Mouse (Mus musculus): ENCODE results near the gene Trak2.
"Not testable (repeated sequence)": the region's sequence is repeated elsewhere in the genome, so short reads cannot be mapped to it uniquely, and the experiment has no call there.

Trak2 gene

GRCm38 (mm10) chr1:58973366-58974221, at the start of gene Trak2, which contains the start of gene Stradb:
Gene Trak2 (minus strand): TSS chr1:58973430.
Gene Stradb (plus strand): TSS chr1:58973522.
- DNase-seq (ENCODE audit: low read depth, low spot score) = peak; percentile 97

DNA sequence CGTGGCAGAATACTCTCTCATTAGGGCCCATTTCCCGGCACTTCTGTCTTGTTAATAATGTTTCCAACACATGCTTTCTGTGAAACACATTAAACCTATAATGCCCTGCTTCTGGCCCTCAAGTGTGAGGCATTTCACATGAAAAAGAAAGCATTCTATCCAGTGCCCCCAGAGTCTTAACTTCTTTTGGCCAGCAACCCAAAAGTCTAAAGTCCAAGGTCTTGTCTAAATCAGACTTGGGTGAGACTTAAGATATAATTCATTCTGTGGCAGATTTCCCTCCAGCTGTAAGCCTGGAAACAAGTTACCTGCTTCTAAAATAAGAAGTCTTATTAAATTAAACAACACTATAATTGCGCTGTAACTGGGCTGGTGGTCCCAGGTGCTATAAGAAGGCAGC, 48.3 kb upstream of the Trak2 start:
- no peak for DNase-seq (ENCODE audit: low read depth, low spot score)

DNA sequence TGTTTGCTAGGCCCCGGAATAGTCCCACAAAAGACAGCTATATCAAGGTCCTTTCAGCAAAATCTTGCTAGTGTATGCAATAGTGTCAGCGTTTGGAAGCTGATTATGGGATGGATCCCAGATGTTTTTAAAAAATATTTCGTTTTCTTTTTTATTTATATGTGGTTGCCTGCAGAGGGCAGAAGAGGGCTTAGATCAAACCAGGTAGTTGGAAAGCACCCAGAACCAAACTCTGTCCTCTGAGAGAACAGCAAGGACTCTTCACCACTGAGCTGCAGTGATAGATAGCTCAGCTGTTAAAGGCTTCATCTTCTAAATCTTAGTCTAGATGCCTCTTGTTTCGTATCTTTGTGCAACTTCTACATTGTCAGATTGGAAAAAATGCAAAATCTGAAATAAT, 36.0 kb upstream of the Trak2 start:
- peak; percentile 6 for DNase-seq (ENCODE audit: low read depth, low spot score)

- no peak for DNase-seq (ENCODE audit: low read depth, low spot score)
Measured at GRCm38 (mm10) chr1:58995313-58995712, 22.1 kb upstream of the Trak2 start.

DNA sequence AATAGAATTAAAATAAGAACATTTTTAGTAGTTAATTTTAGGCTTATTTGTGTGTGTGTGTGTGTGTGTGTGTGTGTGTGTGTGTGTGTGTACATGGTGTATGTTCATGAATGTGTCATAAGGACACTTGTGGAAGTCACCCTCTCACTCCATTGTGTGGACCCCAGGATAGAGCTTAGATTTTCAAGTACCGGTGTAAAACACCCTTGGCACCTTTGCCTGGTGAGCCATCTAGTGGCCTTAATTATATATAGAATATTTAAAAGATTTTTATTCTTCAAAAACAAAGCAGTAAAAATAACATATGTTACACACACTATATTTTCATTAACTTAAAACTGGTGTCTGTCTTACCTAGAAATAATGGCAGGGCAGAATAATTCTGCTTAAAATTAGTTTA, 20.5 kb upstream of the Trak2 start:
- DNase-seq (ENCODE audit: low read depth, low spot score) = peak; percentile 6

- DNase-seq (ENCODE audit: low read depth, low spot score) = no peak
Measured at GRCm38 (mm10) chr1:58993144-58993543, 19.9 kb upstream of the Trak2 start.

DNA sequence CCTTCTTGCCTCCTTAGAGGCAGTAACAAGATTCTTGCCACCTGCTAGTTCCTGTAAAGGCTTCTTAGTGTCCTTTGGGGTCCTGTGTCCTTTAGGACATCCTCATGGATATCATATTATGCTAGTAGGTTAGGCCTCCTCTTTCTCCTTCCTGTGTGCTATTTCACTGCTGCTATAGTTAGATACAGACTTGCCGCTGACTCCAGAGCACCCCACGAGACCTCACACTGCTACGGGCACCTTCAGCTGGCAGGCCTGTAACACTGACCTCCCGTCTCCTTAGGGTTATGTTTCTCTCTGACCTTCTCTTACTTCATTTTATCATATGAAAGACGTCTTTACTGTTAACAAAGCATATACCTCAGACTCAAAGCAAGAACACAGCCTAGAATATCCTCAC, 11.4 kb upstream of the Trak2 start:
- DNase-seq (ENCODE audit: low read depth, low spot score) = no peak

DNA sequence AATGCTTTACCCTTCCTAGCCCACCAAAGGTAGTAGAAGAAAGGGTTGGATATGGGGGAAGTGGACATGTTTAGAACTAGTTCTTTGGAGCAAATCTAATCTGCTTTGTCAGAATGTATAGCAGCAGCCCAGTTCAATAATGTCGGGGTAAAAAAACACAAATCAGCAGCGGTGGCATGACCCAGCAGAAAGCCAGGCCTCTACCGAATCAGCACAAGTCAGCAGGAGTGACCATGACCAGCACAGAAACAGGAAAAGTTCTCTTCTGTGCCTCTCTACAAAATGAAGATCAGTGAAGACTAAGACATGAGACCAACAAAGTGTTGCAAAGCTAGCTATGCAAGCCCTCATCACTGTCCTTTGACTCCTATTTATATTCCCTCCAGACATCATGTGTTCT, 9.0 kb upstream of the Trak2 start:
- no peak for DNase-seq (ENCODE audit: low read depth, low spot score)

DNA sequence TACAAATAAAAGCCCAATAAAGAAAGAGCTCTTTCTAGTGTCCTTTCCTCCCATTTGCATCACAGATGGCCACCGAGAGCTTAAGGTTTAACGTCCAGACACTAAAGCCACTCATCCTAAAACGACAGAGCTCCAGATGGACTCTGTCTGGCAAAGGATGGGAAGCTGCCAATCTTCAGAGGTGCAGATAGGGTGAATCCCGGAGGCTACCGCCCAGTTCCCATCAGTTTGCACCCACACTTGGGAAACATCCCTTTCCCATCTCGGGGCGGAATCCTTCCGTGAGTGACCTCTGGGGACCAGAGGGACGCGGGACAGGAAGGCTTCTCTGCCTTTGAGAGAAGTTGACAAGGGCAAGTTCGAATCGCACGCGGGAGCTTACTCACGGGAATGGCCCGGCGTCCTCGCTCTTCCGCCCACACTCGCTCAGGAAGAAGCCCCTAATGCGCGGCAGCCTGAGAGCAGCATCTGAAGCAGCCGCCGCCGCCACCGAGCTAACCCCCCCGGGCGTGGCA, 322 bp downstream of the Trak2 start:
- no peak for DNase-seq (ENCODE audit: low read depth, low spot score)

- DNase-seq (ENCODE audit: low read depth, low spot score) = no peak
Measured at GRCm38 (mm10) chr1:58971097-58971496, 2.1 kb downstream of the Trak2 start.

DNA sequence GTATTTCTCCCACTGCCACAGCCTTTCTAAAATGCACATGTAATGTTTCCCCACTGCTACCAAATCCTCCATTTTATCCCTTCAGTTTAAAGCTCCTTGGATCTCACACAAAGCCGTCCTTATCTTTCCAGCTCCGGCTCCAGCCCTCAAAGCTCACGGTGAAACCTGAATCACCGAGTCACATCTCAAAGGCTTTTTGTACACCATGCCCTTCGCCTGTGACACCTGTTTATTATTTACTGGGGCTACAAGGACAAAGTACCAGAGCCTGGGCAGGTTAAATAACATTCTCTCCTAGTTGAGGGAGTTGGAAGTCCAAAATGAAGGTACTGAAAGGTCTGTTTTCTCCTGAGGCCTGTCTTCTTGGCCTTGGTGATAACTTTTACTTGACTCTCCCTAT, 3.2 kb downstream of the Trak2 start:
- DNase-seq (ENCODE audit: low read depth, low spot score) = no peak

DNA sequence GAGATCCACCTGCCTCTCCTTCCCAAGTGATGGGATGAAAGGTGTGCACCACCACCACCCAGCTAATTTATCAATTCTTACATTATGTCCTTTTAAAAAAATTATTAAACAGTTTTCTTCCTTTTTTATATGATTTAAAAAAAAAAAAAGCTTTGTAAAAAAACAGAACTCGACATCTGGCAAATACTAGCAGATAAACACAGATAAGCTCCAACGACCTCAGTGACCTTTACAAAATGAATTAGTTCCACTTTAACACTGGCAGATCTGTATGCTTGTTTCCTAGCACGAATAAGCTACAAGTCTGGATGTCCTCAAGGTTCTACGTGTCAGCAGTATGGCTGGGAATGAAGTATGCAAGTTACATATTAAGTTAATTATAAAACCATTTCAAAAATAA, 5.7 kb downstream of the Trak2 start:
- DNase-seq (ENCODE audit: low read depth, low spot score) = no peak

- no peak for DNase-seq (ENCODE audit: low read depth, low spot score)
Measured at GRCm38 (mm10) chr1:58962865-58963264, 10.4 kb downstream of the Trak2 start.

GRCm38 (mm10) chr1:58962418-58962817, 10.8 kb downstream of the Trak2 start:
- no peak for DNase-seq (ENCODE audit: low read depth, low spot score)

GRCm38 (mm10) chr1:58961152-58961893, 11.9 kb downstream of the Trak2 start:
- peak; percentile 77 for DNase-seq (ENCODE audit: low read depth, low spot score)

DNA sequence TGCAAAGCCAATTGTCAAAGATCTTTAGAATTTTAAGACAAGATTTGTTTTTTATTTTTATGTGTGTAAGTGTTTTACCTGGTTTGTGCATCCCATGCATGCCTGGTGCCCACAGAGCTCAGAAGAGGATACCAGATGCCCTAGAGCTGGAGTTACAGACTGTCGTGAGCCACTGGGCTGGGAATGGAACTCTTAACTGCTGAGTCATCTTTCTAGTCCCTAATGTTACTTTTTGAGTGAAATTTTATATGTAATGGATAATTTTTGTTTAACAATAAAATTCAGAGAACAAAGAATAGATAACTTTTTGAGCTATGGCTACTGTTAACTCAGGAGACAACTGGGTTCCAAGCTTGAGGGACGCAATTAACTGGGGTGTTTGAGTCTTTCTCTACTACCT, 13.5 kb downstream of the Trak2 start:
- DNase-seq (ENCODE audit: low read depth, low spot score) = no peak

DNA sequence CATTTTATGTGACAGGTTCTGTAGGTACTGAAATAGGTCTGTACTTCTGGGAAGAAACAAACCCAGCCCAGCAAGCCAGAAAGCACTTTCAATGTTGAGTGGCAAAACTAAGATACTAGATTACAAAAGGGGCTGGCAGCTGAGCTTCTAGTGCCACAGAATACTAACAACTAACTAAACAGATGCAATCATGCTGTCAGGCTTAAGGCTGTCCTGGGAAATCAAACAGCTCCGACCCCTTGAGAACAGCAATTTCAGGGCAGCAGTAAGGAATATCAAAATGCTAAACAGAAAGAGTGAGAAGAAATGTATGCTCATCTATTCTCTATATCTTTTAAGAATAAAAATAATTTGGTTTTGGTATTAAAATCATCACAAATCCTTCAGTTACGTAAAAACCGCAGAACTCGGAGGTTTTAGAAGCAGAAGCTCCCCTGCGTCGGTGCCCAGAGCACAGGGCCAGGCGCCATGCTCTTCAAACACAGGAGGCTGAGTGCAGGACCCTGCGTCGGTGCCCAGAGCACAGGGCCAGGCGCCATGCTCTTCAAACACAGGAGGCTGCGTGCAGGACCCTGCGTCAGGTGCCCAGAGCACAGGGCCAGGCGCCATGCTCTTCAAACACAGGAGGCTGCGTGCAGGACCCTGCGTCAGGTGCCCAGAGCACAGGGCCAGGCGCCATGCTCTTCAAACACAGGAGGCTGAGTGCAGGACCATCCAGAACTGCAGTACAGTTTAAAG, 14.3 kb downstream of the Trak2 start:
- DNase-seq (ENCODE audit: low read depth, low spot score) = not testable (repeated sequence)

DNA sequence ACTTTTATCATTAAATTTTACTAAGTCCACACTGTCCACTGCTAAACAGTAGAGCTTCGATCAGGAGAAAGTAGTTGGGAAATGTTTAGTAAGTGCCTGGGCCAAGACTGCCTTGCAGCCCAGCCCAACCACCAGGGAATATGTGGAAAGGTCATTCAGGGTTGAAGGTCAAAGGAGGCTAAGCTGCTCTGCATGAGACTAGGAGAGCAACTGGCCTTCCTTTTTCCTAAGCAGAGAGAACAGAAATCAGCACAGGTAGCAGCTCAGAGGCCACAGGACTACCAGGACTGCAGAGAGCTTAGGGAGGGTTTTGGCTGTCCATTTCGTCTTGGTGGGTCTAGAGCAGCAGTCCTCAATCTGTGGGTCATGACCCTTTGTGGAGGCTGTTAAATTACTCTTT, 15.3 kb downstream of the Trak2 start:
- peak; percentile 40 for DNase-seq (ENCODE audit: low read depth, low spot score)

- DNase-seq (ENCODE audit: low read depth, low spot score) = no peak
Measured at GRCm38 (mm10) chr1:58956229-58956628, 17.0 kb downstream of the Trak2 start.

GRCm38 (mm10) chr1:58955716-58956115, 17.5 kb downstream of the Trak2 start:
- DNase-seq (ENCODE audit: low read depth, low spot score) = no peak

DNA sequence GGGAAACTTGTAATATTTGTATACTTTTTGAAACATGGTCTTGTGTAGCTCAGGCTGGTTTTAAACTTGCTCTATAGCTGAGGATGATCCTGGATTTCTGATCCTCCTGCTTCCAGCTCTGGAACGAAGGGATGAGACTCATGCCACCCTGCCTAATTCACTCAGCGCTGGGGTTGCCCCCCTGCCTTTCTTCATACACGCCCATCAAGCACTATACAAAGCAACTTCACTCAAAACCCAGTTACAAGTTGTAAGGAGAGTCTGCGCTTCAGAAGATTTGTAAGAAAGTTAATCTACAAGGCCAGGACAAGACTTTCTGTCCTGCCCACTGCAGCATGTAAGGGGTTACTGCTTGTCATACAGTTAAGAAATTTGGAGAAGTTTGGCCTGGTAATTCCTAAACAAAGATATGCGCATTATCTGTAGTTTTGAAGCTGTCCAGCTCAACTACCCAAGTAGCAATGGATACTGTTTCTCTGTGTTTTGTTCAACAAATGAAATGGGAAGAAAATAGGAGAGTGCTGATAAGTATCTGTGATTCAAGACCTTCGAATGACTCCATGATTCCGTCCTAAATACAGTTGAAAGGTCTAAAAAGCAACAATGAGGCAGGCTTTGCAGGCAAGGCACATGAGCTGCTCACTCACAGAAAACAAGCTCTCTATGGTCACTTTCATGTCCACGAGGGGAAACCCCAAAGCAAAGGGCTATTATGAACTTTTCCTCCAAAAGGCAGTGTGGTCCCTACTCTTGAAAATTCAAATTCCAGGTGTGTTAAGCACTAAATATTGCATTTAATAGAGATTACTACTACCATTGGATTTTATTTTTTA, 18.4 kb downstream of the Trak2 start:
- DNase-seq (ENCODE audit: low read depth, low spot score) = no peak
